Mouse (Mus musculus) ES-Bruce4 (cell line): ENCODE data around the gene Cenpb.

ENCODE experiments used
- CTCF ChIP-seq: IDR thresholded peaks from one replicate; pipeline ENCODE4 v1.8.1; 2011; ENCODE audit warnings: low read depth, low read length
- EP300 ChIP-seq: IDR thresholded peaks from 2 replicates; pipeline ENCODE4 v1.6.1; 2011; ENCODE audit warnings: low read depth, low read length; ENCODE audit not compliant: insufficient read depth
- POLR2A ChIP-seq: IDR thresholded peaks from one replicate; pipeline ENCODE4 v1.8.1; 2011; ENCODE audit warnings: low read length; ENCODE audit not compliant: insufficient read depth

- no peak for TF ChIP-seq EP300
- TF ChIP-seq CTCF: no peak
- TF ChIP-seq POLR2A: no peak
These were observed 45.5 kb downstream of the Cenpb start for GRCm38 (mm10) chr2:131134381-131134780.
